Mouse (Mus musculus) adrenal gland, postnatal 4 days (tissue): ENCODE measurements around the gene Tifab. TPM values are rescaled to one million over a fixed set of nuclear protein-coding genes. Genes with fewer than 3 reads are reported as not detected.

Experiments
- DNase-seq, 2 experiments: peaks; one replicate each; pipeline ENCODE4 v3.0.0; 2021 to 2022; ENCODE audit warnings: low spot score in 2 of 2, mixed read lengths in 2 of 2
- total RNA-seq, 2 experiments: library from RNA; stranded (reverse); gene quantifications; 2 replicates each; pipeline ENCODE4 v1.2.3; 2021

Gene Tifab
- total RNA-seq, 2 experiments from 2014 or later = 1.4 to 1.8 TPM

DNA sequence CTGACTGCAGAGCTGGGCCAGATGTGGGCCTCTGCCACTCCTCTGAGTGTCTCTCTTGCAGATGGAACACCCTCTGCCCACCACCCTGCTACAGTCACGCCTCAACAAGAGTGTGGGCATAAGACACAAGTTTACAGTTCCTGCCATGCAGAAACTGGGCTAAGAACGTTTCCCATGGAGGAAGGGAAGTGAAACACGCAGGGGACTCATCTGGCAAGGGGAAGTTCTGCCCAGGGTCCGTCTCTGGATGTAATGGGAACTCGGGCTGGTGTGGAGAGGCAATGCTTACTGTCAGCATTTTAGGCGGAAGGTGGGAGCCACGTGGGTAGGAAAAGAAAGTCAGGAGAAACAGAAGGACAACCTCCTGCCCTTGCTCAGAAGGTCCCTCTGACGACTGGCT, 2.7 kb upstream of the Tifab start:
- no peak for DNase-seq

DNA sequence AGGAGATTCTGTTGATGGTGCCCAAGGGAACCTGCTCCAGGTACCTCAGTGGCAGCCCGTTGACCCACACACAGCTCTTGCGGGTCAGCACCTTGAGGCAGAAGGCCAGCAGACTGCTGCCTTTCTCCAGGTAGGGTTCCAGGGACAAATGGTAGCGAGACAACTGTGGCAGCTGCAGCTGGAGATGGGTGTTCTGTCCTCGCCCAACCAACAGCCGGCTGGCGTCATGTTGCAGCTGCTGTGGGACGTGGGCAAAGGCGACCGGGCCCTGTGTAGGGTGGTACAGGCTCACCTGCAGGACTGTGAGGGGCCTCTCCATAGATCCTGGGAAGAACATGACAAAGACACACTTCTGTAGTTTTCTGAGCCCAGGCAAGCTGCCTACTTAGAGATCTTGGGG, 2.4 kb downstream of the Tifab start:
- no peak for DNase-seq

DNA sequence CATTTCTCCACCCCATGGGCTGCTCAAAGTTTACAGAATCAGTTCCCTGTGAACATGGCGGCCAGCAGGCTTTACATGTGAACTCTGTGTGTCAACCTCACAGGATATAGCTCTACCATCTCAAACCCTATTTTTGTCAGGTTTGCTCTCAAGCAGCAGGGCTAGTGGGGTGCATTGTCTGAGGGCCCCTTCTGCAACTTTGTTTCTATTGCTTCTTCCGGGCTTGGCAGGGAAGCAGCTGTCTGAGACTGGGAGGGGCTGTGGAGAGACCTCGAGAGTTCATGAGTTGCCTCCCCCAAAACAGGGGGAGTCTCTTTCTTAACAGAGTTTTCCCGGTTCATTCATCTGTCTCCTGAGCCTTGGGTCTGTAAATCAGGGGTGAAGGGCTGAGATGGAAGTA, 2.8 kb downstream of the Tifab start:
- DNase-seq = no peak

DNA sequence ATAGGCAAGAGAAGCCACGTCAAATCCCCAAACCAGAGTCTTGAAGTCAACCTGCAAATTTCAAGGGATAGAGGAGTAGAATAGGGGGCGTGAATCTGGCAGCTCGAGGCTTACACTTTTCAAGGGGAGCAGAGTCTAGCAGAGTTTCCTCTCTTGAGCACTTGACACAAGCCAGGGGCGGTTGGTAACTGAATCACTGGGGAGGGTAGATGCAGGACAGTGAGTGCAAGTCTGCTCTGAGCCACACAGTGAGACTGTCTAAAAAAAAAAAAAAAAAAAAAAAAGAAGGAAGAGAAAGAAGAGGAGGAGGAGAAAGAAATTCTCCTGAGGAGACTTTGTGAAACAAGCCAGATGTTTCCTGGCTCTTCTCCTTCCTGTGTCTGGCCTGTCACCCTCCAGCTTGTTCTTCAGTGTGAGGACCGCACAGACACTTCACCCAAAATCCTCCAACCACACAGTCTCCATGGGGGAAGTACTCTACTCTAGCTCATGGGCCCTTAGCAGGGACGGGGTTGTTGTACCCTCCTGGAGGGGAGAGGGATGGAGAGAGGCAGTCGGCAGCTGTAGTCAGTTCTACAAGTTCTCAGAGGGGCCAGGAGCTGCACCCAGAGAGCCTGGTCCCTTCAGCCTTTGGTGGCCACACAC, 5.7 kb downstream of the Tifab start:
- no peak for DNase-seq

DNA sequence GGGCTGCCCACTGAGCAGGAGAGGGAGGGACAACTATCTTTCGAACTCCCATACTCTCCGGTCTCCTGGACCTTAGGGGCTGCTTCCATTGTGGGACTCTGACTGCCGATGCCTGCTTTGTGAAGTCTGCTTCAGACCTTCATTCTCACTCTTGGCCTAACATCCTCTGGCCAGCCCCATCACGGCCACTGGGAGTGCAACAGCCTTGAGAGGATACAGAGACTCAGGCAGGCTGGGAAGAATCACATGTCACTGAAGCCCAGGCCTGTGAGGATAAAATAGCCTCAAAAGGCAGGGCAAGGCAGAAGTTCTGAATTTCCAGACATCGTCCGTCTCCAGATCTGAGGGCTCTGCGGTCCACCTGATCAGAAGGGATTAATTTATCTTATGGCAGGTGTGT, 6.6 kb downstream of the Tifab start:
- DNase-seq = no peak

DNA sequence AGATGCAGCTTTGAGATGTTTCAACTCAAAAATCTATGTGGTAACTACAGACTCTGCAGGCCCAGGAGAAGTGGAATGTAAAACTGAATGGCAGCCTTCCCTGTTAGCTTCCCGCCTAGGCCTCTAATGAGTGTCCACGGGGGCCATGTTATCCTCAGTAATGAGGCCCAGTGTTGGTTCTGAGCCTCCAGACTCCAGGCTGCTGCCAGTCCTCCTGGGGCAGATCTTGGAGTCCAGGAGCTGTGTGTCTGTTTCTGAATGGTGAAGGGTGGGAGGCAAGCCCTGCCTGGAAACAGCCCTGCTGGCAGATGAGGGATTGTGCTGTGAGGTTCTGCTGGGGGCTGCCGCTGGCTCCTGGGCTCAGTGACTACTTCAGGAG, 10.3 kb downstream of the Tifab start:
- DNase-seq = no peak

DNA sequence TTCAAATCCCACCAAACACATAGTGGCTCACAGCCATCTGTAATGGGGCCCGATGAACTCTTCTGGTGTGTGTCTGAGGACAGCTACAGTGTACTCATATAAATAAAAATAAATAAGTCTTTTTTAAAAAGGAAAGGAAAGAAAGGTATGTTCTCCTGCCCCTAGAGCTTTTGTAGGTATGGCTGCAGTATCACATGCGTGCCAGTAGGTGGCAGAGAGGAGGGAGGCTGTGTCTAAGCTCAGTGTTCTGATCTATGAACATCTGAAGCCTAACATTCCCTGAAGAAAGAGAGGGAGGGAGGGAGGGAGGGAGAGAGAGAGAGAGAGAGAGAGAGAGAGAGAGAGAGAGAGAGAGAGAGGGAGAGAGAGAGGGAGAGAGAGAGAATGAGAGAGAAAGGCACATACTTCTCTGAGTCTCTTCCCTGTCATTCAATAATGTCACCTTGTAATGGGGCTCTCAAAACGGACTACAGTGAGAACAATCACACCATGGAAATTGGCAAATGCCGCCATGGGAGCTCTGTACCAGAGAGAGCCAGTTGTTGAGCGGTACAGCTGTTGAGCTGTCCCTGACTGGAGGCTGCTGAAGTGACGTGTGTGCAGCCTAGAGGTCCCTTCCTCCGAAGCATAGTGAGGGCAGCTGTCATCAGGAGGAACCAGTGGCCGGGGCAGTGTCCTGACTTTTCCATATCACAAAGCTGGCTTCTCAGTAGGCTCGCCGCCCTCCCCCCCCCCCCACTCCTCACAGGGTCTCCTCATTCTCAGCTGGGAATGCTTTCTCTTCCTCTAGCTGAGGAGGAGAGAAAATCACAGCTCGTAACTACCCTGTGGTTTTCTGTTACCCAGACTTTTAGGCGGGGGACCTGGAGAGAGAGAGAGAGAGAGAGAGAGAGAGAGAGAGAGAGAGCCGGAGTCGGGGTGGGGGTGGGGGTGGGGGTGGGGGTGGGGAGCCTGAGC, 11.0 kb downstream of the Tifab start:
- DNase-seq = no peak

DNA sequence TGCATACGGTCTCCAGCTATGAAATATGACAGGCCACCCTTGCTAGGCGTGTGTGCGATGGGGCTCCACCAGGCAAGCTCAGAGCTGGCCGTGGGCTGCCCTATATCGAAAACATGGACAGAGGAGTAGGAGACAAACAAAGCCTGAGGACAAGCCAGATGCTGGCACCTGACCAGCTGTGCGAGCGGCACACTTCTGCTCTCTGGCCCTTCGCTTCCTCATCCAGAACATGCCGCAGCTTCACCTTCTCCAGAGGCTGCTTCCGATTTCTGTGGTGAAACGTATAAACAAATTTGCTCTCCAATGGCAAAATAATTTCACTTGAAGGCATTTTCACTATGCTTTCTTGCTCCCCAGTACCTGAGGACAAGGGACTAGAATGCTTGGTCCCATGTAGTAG, 13.1 kb downstream of the Tifab start:
- DNase-seq = no peak

DNA sequence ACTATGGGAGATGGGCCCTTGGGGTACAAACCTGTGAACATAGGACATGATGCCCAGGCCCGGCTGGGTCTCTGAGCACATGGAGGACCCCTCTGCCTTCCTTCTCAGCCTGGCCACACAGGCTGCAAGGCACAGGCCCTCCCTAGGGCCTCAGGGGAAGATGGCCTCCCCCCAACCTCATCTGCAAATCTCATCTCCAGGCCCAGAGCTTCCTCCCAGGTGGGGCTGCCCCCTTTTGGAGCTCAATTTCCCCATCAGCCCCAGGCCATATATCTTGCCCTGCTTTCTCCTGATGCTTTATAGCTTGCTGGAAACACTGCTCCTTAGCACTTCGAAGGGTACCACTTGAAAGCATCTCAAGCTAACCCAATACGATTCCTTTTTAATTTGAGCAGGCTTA, 14.3 kb downstream of the Tifab start:
- DNase-seq = no peak

DNA sequence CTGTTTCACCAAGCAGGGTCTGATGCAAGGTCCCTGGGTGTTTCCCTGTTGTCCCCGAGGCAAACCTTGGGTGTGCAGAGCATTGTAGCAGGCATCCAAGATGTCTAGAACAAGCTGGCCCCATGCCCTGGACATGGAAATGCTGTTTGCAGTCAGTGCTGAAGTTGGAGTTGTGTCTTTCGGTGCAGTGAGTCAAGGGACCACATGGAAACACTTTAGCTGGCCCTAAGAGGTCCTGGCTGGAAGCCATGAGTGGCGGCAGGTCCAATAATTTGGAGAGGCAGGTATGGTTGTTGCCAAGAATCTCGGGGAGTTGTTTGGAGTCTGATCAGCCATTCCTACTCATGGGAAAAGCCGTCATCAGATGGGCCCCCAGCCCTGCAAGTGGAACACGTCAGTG, 14.9 kb downstream of the Tifab start:
- no peak for DNase-seq

DNA sequence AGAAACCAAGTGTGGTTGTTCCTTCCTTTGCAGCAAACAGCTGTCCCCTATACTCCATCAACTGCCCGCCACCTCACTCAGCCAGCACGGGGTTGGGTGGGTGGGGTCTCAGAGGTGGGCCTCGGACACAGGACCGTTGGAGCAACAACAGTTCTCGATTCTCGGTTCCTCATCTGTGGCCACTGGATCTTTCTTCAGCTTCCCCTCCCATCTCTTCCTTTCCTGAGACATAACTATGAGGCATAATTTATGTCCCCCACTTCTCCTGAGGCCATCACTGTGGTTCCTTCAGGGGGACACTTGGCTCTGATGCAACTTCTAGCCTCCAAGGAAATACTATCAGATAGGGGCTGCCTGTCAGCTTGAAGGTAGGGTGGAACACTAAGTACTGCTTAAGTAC, 15.8 kb downstream of the Tifab start:
- DNase-seq = no peak

DNA sequence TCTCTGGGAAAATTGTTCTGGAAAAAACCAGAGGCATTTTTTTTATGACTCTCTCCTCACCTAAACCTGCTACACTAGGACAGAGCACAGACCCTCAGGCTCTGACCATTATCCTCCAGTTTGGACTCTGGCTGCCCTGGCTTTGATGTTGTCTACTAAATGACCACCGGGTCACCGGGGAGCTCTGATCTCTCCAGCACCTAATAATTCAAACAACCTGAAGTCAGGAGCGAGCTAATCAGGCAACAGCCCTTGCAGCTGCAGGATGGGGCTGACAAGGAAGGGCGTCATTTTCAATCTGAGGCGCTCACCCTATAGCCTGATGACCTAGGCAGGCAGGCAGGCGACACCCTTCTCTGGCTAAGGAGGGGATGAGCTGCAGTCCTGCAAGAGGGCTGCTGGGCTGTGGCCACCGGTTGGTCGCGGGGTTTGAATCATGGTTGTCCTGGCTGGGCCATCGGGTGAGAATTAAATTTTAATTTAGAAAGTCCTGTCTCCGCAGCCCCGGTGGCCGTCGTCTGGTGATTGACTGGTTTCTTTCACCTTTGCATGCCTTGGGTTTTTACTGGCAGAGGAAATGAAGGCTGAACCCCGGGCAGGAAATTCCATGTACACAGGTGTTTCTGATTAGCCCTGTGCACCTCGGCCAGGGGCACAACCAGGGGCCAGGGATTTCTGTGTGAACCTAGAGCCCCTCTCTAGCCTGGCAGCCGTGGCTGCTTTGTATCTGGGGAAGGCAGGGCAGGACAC, 18.9 kb downstream of the Tifab start:
- no peak for DNase-seq

DNA sequence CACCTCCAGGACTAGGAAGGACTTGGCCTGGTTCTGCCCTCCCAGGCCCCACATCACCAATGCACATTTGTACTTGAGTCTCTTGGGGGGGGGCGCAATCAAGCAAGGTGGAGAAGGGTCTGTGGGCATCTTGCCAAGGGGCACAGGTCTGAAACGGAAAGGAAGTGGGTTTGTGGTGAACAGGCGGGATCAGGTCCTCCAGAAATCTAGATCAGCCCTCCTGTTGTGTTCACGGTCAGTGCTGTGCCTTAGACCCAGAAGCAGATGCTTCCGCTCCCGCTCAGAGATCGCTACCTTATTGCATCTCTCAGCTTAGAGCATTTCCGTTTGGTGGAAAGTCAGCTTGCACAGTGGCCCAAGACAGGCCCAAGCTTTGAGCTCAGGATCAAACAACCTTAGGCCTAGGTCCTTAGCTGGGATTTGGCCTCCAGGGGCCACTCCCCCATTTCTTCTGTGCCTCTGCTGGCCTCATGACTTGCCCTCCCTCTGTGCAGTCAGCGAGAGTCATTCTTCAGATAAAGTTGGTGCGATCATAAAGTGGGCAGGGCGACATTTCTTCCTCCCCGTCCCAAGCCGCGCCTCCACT, 19.6 kb downstream of the Tifab start:
- no peak for DNase-seq

DNA sequence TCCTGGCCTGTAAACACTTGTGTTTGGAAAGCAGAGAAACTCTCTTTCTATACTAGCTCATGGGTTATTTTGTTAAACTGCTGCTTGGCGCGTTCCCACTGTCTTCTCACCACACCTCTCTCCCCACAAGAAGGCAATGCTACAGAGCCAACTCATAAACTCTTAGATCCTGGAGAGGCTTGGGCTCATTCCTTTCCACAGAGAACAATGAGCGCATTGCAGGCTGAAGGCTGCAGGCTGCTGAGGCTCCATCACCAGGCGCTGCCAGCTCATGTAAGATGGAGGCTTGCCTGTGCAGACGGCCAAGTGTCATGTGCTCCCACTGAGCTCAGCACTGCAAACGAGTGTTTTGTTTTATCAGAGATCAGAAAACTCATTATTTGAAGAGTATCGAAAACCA, 23.0 kb downstream of the Tifab start:
- DNase-seq = no peak

DNA sequence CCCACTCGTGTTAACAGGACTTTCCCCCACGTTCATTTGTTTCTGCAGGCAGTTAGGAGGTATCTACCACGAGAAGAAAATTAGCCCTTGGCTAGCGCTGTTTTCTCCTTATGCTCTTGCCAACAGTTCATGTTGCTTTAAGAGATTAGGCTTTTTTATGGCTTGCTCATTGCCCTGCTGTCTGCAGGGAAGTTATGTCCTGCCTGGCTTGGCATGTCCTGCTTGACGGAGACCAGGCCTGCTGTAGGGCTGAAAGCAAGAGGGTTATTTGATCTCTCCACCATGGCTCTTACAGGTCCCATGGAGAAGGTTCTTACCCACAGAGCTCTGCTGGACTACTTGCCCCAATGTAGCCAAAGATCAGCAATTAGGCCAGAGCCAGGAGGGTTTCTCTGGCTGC, 23.6 kb downstream of the Tifab start:
- DNase-seq = no peak

DNA sequence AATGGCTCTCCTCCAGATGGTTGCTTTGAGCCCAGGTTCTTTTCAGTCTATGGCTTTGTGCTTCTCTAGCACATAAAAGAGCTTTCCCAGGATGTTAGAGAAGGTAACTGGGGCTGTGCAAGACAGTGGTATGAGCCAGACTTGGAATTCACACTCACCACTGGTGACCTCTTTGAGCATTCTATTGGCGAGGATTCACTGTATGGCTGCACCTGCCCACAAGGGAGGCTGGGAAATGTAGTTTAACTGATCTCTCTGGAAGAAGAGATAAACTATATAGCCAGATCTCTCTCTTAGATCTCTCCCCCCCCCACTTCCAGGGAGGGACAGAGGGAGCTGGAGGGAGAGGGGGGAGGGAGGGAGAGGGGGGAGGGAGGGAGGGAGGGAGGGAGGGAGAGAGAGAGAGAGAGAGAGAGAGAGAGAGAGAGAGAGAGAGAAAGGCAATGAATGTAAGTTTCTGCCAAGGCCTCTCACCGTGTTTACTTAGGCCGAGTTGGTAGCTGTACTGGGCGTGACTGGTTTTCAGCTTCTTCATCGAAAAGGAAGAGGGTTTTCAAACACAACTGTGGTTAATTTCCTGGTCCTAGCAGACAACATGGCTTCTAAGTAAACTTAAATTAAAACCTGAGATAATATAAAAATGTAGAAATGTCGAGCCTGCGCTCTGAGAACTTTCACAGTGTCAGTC, 25.8 kb downstream of the Tifab start:
- DNase-seq = no peak

DNA sequence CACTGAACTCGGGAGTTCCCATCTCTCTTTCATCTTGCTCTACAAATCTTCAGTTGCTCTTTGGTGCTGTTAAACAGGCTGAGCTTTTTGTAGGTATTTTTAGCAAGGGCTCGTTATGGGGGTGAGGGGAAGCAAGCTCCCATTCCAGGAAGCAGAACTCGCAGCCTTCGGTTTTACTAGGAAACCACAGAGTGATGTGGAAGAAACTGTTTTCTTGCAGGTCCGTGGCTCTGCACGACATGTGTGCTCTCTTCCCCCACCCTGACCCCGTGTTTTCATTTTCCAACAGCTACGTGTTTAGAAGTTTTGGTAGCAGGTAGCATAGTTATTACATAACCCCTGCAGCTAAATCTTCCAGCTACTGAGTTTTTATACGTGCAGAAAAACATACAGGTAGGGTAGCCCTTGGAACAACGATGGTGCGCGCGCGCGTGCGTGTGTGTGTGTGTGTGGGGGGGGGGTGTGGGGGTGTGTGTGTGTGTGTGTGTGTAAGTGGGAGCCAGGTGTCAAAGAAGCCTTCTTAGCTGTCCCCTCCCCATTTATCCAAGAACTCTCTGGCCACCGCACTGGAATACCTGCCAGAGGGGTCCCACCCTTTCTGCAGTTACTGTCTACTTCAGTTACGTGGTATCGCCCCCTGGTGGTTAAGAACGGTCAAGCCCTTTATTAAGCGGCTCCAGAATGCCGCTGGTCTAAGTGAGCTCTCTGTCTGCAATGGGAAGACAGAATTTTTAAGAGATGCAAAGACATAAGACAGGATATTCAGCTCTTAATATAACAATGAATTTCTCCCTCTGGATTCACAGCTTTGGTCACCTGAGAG, 27.1 kb downstream of the Tifab start:
- DNase-seq = peak in 1 of 2 experiments; percentile 33

DNA sequence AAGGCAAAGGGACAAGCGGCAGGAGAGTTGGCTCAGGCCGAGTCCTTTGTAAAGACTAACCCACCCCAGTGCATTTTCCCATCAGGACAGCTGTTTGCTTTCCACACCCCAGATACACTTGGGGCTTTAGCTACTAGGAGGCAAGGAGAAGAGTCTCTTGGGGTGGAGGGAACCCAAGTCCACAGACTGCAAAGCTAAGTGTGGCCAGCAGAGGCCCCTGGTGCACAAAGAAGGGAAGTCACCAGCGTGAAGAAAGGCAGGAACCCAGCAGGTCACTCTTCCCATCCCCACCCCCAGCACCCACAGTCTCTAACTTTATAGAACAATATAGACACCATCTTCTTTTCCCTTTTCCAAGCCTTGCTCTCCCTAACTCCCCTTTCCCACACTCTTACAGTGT, 33.2 kb downstream of the Tifab start:
- no peak for DNase-seq

DNA sequence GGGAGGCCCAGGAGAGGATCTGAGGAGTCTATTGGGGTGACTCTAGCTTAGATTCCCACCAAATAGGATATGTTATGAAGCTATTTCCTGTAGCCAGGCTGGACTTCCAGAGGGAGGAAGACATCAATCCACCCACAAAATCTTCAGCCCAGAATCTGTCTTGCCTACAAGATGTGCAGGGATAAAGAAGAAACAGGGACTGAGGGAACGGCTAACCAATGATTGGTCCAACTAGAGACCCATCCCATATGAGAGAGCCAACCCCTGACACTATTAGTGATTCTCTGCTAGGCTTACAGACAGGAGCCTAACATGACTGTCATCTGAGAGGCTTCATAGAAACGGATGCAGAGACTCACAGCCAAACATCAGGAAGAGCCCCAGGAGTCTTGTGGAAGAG, 34.7 kb downstream of the Tifab start:
- no peak for DNase-seq

DNA sequence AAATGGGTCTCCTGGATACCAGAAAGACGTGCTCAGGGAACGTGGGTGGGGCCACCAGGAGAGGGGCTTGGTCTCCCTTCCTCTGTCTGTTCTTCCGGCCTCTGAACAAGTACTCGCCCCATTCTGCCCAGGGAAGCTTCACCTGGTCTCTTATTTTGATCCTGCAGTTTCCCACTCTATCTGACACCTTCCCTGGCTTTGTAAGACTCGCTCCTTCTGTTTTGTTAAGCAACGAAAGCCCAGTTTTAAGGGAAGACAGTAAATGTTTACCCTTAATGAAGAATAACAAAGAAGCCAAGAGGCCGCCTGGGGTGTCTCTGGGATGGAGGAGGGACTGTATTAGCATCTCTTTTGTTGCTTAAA, 35.6 kb downstream of the Tifab start:
- no peak for DNase-seq
